Mouse (Mus musculus) megakaryocyte, adult 5-6 weeks (primary cell): Measurements from ENCODE around the gene Snx8. TPM values are rescaled to one million over a fixed set of nuclear protein-coding genes. Genes with fewer than 3 reads are reported as not detected.
"Not testable (repeated sequence)": the region's sequence is repeated elsewhere in the genome, so short reads cannot be mapped to it uniquely, and the experiment has no call there.

Source experiments
- ATAC-seq: 2 replicates; pipeline ENCODE4 v1.8.0; 2016; ENCODE audit warnings: mild to moderate bottlenecking, inconsistent platforms; ENCODE audit not compliant: poor library complexity, severe bottlenecking
- total RNA-seq, 2 experiments: library from RNA; stranded (forward) in 1 of 2; stranded (reverse) in 1 of 2; fragments of 153-499, 151-499 nt in 1 of 2; fragments of 221-1000, 200-1000 nt in 1 of 2; gene quantifications; 2 replicates each; pipeline versions ENCODE4 v1.2.3 to v1.2.4; 2015 to 2017

The Snx8 gene
- total RNA-seq, 2 experiments from 2014 or later, result 2.8 to 8.3 TPM

- ATAC-seq, result no peak
These were observed 1.8 kb downstream of the Snx8 start for GRCm38 (mm10) chr5:140387236-140387635.

GRCm38 (mm10) chr5:140384462-140384861 is 4.6 kb downstream of the Snx8 start:
- no peak for ATAC-seq

GRCm38 (mm10) chr5:140383559-140383958 is 5.5 kb downstream of the Snx8 start:
- ATAC-seq, result no peak

- 0 out of 2 replicates have a peak, but pooled peaks have one; percentile 33 for ATAC-seq
These were observed 6.4 kb downstream of the Snx8 start for GRCm38 (mm10) chr5:140382688-140383087.

- ATAC-seq, result no peak
These were observed 7.9 kb downstream of the Snx8 start for GRCm38 (mm10) chr5:140381156-140381555.

GRCm38 (mm10) chr5:140379299-140379698 is 9.8 kb downstream of the Snx8 start:
- peak; percentile 86 for ATAC-seq

GRCm38 (mm10) chr5:140378121-140378853 is 10.8 kb downstream of the Snx8 start:
- ATAC-seq, result no peak

- ATAC-seq, result no peak
These were observed 13.7 kb downstream of the Snx8 start for GRCm38 (mm10) chr5:140375249-140375829.

- ATAC-seq, result no peak
These were observed 14.8 kb downstream of the Snx8 start for GRCm38 (mm10) chr5:140374226-140374625.

- ATAC-seq, result no peak
These were observed 15.4 kb downstream of the Snx8 start for GRCm38 (mm10) chr5:140373711-140374110.

- no peak for ATAC-seq
These were observed 17.4 kb downstream of the Snx8 start for GRCm38 (mm10) chr5:140371671-140372070.

- no peak for ATAC-seq
These were observed 18.4 kb downstream of the Snx8 start for GRCm38 (mm10) chr5:140370446-140371254.

- ATAC-seq, result no peak
These were observed 19.6 kb downstream of the Snx8 start for GRCm38 (mm10) chr5:140369466-140369865.

GRCm38 (mm10) chr5:140368926-140369325 is 20.1 kb downstream of the Snx8 start:
- no peak for ATAC-seq

GRCm38 (mm10) chr5:140368126-140368525 is 20.9 kb downstream of the Snx8 start:
- not testable (repeated sequence) for ATAC-seq

GRCm38 (mm10) chr5:140364415-140364814 is 24.6 kb downstream of the Snx8 start:
- ATAC-seq, result no peak

GRCm38 (mm10) chr5:140359930-140360674 is 29.0 kb downstream of the Snx8 start:
- no peak for ATAC-seq

GRCm38 (mm10) chr5:140357466-140357865 is 31.6 kb downstream of the Snx8 start:
- ATAC-seq, result no peak

GRCm38 (mm10) chr5:140355934-140356333 is 33.1 kb downstream of the Snx8 start:
- ATAC-seq, result no peak

GRCm38 (mm10) chr5:140352352-140352751 is 36.7 kb downstream of the Snx8 start:
- no peak for ATAC-seq
